Mouse (Mus musculus) gastrocnemius, postnatal 36 days (tissue): Measurements from ENCODE around the gene Dppa3. TPM values are rescaled to one million over a fixed set of nuclear protein-coding genes. Genes with fewer than 3 reads are reported as not detected.
"Not testable (repeated sequence)": the region's sequence is repeated elsewhere in the genome, so short reads cannot be mapped to it uniquely, and the experiment has no call there.

ENCODE experiments used
- DNase-seq, 2 experiments: peaks; one replicate each; pipeline ENCODE4 v3.0.0; 2022
- intact Hi-C: fragments of 180-260 bp; cut with DNase I; formaldehyde crosslinking; loops from one replicate; pipeline ENCODE4 v1.15.1; 2025
- total RNA-seq, 2 experiments: library from RNA; stranded (reverse); gene quantifications; 2 replicates each; pipeline ENCODE4 v1.2.3; 2021

The Dppa3 gene
- total RNA-seq, 2 experiments from 2014 or later: not detected

- DNase-seq: no peak
- intact Hi-C loops: no loop called here
These were observed 16.9 kb upstream of the Dppa3 start for GRCm38 (mm10) chr6:122609377-122609728.

DNA sequence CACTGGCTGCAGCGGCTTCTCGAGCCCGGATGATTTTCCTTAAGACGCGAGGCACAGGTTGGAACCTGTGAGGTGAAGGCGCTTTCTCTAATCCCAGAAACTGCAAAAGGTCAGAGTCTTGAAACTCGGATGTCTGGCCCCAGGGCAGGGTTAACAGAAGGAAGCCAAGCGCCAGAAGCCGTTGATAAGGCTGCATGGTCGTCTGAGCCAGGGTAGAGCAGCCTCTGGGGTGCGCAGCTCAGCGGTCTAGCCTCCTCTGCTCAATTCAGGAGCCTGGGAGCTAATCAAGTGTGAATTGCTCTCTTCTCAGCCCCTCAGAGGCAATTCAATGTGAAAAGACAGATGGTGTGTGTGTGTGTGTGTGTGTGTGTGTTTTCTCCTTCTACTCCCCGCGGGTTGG lies 16.4 kb upstream of the Dppa3 start, which contains the start of gene Gdf3:
TSS of gene Gdf3 (minus strand) at position 317 of the 400 bp plus-strand sequence.
- intact Hi-C loops: no loop called here
- DNase-seq: no peak

- intact Hi-C loops: no loop called here
- DNase-seq: no peak
These were observed 13.8 kb upstream of the Dppa3 start for GRCm38 (mm10) chr6:122612426-122612825.

DNA sequence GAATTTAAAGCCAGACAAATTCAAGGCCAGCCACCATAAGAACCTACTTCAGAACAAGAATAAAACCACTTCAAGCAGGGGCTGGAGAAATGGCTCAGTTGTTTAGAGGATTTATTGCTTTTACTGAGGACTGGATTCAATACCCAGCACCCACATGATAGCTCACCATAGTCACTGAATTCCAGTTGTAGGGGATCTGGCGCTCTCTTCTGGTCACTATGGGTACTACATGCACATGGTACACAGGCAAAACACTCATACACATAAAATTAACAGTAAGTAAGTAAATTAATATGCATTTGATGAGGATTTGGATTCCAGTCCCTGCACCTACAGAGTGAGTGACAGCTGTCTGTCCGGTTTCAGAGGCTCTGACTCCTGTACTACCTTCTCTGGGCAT lies 12.2 kb upstream of the Dppa3 start:
- intact Hi-C loops: no loop called here
- DNase-seq: no peak

- intact Hi-C loops: no loop called here
- no peak for DNase-seq
These were observed 10.2 kb upstream of the Dppa3 start for GRCm38 (mm10) chr6:122616022-122616421.

GRCm38 (mm10) chr6:122621066-122621465 lies 5.1 kb upstream of the Dppa3 start:
- intact Hi-C loops: no loop called here
- DNase-seq: no peak

GRCm38 (mm10) chr6:122624480-122624879 lies 1.7 kb upstream of the Dppa3 start:
- intact Hi-C loops: no loop called here
- no peak for DNase-seq

GRCm38 (mm10) chr6:122625156-122625555 lies 1.1 kb upstream of the Dppa3 start:
- intact Hi-C loops: no loop called here
- no peak for DNase-seq

DNA sequence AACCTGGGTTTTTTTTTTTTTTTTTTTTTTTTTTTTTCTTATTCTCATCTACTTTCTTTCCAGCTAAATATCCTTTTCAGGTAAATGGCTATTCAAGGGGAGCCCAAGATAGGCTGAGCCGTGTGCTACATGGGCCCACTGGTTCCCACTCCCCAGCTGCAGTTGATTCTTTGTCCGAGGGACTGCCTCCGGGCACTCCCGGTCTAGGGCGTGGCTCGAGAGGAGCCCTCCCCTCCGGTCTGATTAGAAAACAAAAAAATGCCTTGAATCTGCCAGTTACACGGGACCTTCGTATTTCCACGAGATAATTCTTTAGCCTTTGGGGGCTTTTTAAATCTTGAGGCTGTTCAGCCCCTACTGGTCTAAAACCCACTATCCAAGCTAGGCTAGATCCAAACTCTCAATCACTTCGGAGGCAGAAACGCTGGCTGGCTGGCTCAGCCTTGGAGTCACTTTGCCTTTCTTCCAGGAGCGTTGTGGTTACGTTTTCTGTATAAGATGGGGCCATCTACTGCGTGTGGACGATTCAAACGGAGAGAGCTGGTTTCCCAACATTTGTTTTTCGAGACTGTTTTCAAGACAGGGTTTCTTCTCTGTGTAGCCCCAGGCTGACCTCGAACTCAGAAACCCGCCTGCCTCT lies 1.4 kb downstream of the Dppa3 start:
- no peak for DNase-seq
- intact Hi-C loops: no loop called here

GRCm38 (mm10) chr6:122633411-122633810 lies 7.2 kb downstream of the Dppa3 start:
- intact Hi-C loops: no loop called here
- DNase-seq: no peak

DNA sequence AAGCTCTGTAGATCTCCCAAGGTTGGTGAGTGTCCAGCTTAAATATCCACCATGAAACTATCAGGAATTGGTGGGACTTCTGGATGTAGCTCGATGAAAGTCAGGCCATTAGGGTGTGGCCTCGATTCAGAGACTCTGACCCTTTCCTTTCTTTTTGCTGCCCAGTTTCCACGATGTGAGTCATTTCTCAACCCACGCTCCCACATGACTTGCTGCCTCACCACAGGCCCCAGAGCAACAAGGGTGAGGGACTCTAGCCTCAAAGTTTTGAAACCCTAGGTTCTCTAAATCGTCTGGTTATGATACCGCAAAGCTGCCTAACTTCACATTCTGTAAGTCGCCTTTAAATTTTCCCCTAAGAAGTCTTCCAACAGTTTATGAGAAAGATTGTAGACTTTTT lies 9.1 kb downstream of the Dppa3 start:
- intact Hi-C loops: no loop called here
- no peak for DNase-seq

GRCm38 (mm10) chr6:122636666-122637065 lies 10.5 kb downstream of the Dppa3 start:
- intact Hi-C loops: no loop called here
- DNase-seq: no peak

GRCm38 (mm10) chr6:122637566-122637965 lies 11.4 kb downstream of the Dppa3 start:
- DNase-seq, intact Hi-C loops: not testable (repeated sequence)

DNA sequence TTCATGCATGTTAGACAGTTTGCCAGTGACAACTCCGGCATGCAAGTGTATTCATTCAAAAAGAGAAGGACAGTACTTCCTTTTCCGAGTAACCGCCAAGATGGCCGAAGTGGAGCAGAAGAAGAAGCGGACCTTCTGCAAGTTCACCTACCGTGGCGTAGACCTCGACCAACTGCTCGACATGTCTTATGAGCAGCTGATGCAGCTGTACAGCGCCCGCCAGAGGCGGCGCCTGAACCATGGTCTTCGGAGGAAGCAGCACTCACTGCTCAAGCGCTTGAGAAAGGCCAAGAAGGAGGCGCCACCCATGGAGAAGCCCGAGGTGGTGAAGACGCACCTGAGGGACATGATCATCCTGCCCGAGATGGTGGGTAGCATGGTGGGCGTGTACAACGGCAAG lies 18.0 kb downstream of the Dppa3 start:
- DNase-seq, intact Hi-C loops: not testable (repeated sequence)

- no peak for DNase-seq
- intact Hi-C loops: no loop called here
These were observed 23.7 kb downstream of the Dppa3 start for GRCm38 (mm10) chr6:122649903-122650302.

GRCm38 (mm10) chr6:122650398-122650980 lies 24.3 kb downstream of the Dppa3 start:
- intact Hi-C loops: no loop called here
- DNase-seq: no peak

GRCm38 (mm10) chr6:122654301-122654700 lies 28.1 kb downstream of the Dppa3 start:
- no peak for DNase-seq
- intact Hi-C loops: no loop called here

DNA sequence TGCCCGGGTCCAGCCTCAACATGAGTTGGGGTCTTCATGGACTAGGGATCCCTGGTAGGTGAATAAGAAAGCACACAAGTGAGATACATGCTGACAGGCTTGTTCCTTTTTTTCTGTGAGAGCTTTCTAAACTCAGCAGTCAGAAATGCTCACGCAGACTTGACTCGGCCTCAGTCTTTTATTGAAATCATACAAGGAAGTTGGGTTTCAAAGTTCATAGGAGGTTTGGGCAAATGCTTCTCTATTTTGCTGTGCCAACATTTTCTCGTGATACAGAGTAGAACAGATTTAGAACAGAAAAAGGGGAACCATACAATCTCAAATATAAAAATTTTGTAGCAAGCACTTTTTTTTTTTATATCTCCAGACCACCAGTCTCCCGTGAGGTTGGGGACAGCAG lies 31.4 kb downstream of the Dppa3 start:
- intact Hi-C loops: no loop called here
- DNase-seq: no peak

DNA sequence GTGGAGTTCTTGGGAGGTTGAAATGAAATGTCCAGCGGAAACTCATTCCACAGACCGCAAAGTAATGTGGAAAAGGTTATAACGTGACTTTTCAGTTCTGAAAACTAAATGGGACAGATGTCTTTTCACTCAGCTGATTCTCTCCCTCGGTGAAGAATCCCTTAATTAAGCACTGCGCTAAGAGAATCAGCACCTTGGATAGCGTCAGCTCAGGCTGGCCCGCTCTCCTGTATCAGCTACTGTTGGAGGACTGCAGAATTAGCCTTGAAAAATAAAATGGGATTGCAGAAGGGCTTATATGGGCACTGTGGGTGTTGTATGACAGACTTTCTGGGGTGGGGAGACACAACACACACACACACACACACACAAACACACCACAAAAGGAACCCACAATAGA lies 33.4 kb downstream of the Dppa3 start:
- DNase-seq: no peak
- intact Hi-C loops: no loop called here

DNA sequence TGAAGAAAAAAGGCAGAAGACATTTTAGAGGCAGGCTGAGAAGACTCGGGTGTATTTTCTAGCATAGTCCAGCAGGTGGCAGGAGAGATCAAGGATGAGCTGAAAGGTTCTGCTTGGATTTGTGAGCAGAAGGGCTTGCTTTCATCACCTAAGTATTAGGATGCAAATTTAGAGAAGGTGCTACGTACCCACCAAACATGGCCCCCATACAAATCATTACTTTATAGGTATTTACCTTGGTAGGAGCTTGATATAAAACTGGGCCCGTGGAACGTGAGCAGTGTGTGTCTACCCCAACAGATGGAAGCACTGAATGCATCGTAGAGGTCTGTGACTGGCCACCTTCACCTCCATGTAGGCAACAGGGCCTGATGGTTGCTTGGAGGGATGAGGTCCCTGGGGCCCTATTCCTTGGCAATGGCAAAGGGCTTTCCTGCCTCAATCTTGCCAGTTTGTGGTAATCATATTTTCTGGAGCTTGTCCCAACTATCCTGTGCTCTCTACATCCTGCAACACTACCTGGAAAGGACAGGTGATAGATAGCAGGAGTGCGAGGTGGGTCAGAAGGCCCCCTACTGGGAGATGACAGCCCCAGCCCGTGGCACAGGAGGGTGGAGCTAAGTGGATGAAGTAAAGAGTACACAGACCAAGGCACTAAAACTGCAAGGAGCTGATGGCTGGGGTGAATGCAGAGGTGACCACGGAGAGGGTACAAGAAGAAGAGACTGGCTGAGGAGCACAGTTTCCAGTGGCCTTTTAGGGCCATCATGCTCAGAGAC lies 34.6 kb downstream of the Dppa3 start:
- peak in 1 of 2 experiments; percentile 10 for DNase-seq
- intact Hi-C loops: loop anchor here (10.0 kb wide), 1 partner anchor 124 kb away; no protein-coding TSS in a partner anchor

GRCm38 (mm10) chr6:122662551-122663264 lies 36.5 kb downstream of the Dppa3 start:
- DNase-seq: no peak
- intact Hi-C loops: loop anchor here (10.0 kb wide), 1 partner anchor 122 kb away; no protein-coding TSS in a partner anchor
